Mouse (Mus musculus): ENCODE results near the gene Tgm5.
"Not testable (repeated sequence)": the region's sequence is repeated elsewhere in the genome, so short reads cannot be mapped to it uniquely, and the experiment has no call there.

The Tgm5 gene

DNA sequence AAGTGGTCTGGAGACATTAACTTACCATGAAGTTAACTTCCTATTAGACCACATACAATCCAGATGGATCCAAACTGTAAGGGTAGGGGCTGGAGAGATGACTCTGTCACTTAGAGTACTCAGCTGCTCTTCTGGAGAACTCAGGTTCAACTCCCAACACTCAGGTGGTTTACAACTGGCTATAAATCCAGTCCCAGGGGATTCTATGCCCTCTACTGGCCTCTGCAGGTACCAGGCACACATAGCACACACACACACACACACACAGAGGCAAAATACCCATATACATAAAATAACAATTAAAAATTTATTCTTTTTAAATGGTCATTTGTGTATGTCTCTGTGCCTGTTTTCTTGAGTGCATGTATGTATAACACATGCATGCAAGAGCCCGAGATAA, 46.3 kb downstream of the Tgm5 start:
- DNase-seq (ENCODE audit: low read depth): no peak

- DNase-seq (ENCODE audit: low read depth): not testable (repeated sequence)
These were observed 46.8 kb downstream of the Tgm5 start for GRCm38 (mm10) chr2:121038851-121039250.

GRCm38 (mm10) chr2:121036733-121037341, 48.8 kb downstream of the Tgm5 start, which contains the start of gene Epb42:
Gene Epb42, minus strand, starts transcription at chr2:121037072.
- DNase-seq (ENCODE audit: low read depth): no peak

GRCm38 (mm10) chr2:121022918-121023317, 62.7 kb downstream of the Tgm5 start:
- DNase-seq (ENCODE audit: low read depth): no peak

GRCm38 (mm10) chr2:121017151-121017550, 68.5 kb downstream of the Tgm5 start:
- no peak for DNase-seq (ENCODE audit: low read depth)

GRCm38 (mm10) chr2:121016226-121016625, 69.4 kb downstream of the Tgm5 start:
- DNase-seq (ENCODE audit: low read depth): no peak

DNA sequence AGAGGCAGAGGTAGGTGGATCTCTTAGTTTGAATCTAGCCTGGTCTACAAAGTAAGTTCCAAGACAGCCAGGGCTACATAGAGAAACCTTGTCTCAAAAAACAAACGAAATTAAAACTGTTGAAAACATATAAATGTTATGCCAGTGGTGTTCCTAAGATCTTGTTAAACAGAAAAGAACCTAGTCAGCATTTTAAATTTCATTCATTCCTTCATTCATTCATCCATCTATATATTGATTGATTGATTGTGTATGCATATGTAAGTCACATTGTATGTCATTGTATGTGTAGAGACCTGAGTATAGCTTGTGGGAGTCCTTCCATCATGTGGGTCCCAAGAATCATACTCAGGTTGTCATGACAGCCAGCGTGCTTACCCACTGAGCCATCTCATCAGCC, 70.1 kb downstream of the Tgm5 start:
- DNase-seq (ENCODE audit: low read depth): no peak

DNA sequence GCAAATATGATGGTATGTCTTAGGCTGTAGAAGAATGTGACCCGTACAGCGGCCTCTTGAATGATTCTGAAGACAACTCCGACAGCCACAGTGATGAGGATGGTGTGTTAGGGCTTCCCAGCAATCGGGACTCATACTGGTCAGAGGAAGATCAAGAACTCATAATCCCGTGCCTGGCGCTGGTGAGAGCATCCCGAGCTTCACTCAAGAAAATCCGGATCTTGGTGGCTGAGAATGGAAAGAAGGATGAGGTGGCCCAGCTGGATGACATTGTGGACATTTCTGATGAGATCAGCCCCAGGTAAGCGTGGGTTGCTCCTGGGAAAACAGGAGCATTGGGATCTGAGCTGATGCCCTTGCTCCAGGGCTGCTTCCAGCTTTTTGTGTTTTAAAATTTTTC, 73.0 kb downstream of the Tgm5 start:
- DNase-seq (ENCODE audit: low read depth): no peak

GRCm38 (mm10) chr2:121009071-121009677, 76.5 kb downstream of the Tgm5 start:
- DNase-seq (ENCODE audit: low read depth): peak; percentile 40

DNA sequence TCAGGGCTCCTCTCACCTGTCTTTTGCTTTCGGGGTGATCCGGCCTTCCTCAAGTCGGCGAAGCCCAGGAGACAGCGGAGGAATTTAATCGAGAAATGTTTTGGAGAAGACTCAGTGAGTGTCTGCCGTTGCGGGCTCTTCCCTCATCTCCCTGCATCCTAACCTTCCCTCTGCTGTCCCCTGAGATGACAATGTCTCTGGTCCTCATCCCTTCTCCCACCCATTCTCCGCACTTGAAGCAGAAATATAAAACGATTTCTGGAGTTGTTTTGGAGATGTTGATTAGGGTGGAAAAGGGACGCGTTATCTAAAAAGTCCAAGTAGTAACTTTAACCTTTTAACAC, 77.0 kb downstream of the Tgm5 start:
- DNase-seq (ENCODE audit: low read depth): no peak

DNA sequence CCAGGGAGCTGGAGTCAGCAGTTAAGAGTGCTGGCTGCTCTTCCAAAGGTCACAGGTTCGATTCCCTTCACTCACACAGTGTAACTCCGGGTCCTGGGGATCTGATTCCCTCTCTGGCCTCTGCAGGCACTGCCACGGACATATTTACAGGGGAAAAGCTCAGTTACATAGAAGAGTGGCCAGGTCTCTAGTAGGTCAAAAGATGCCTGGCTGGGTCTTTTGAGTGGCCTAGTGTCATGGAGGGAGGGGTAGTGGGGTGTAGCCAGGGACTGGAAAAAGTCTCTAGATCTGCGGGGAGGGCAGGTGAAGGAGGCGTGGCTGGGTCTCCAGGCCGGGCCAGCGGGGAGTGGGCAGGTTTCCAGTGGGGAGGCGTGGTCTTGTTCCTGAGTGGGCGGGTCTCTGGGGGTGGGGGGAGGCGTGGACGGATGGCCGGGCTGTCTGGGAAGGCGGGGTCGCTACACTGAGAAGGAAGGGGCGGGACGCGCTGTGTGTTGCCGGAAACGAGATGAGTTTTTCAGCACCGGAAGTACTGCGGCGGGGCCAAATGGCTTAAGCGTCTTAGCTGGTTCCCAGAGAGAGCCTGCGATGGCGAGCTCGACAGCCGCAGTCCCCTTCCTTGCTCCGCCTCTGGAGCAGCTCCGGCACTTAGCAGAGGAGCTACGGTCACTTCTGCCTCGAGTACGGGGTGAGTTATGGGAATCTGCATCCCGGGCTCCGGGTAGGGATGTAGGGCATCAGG, 77.5 kb downstream of the Tgm5 start, which contains the start of gene Ccndbp1:
TSS of gene Ccndbp1 (plus strand) at position 479 of the 739 bp plus-strand sequence.
- peak; percentile 96 for DNase-seq (ENCODE audit: low read depth)

GRCm38 (mm10) chr2:121006986-121007385, 78.7 kb downstream of the Tgm5 start:
- peak; percentile 3 for DNase-seq (ENCODE audit: low read depth)

GRCm38 (mm10) chr2:121004018-121004811, 81.4 kb downstream of the Tgm5 start:
- DNase-seq (ENCODE audit: low read depth): no peak

- peak; percentile 40 for DNase-seq (ENCODE audit: low read depth)
These were observed 82.1 kb downstream of the Tgm5 start for GRCm38 (mm10) chr2:121003586-121003985.

DNA sequence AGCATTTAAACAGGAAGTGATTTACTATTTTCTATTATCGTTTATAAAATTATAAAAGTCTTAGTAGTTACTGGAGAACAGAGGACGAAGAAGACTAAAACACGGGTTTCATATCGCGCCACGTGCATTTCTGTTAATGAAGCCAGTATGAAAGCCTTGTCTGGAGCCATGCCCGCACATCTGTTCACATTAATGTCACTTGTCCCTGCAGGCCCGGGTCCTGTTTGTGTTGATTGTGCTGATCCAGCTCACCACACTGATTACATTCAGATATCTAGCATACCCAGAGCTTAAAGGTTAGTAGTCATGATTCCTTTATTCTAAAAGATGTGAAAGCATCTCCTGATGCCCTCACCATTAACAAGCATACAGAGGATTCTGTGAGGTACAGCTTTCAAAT, 86.8 kb downstream of the Tgm5 start:
- no peak for DNase-seq (ENCODE audit: low read depth)

GRCm38 (mm10) chr2:120996607-120997006, 89.0 kb downstream of the Tgm5 start:
- not testable (repeated sequence) for DNase-seq (ENCODE audit: low read depth)

All from induced T-regulatory cell, adult 2 months (primary cell).